Mouse (Mus musculus): ENCODE results near the gene Bloc1s3.

- TF ChIP-seq CTCF (IDR thresholded peaks at IDR 0.05; ENCODE audit: extremely low read depth, insufficient read length, insufficient replicate concordance, low read depth, low read length) (no peak), POLR2A (IDR thresholded peaks at IDR 0.05; ENCODE audit: low read depth, low read length) (no peak)
These were observed 46.0 kb upstream of the Bloc1s3 start for GRCm38 (mm10) chr7:19554168-19554567.

Data from small intestine, adult 2 months (tissue).